Mouse (Mus musculus) testis, adult 2 months (tissue): ENCODE results near the gene Atoh7.

Experiments
- CTCF ChIP-seq: fragments of 200-500 bp; IDR thresholded peaks from 2 replicates; pipeline ENCODE4 v1.5.1; 2012; ENCODE audit warnings: low read depth, mild to moderate bottlenecking, inconsistent platforms, low read length, moderate library complexity; ENCODE audit not compliant: control insufficient read depth, insufficient read depth, insufficient replicate concordance
- POLR2A ChIP-seq: fragments of 200-500 bp; IDR thresholded peaks from 2 replicates; pipeline ENCODE4 v1.6.1; 2012; ENCODE audit warnings: low read depth, mild to moderate bottlenecking, inconsistent platforms, low read length, moderate library complexity; ENCODE audit not compliant: control insufficient read depth

DNA sequence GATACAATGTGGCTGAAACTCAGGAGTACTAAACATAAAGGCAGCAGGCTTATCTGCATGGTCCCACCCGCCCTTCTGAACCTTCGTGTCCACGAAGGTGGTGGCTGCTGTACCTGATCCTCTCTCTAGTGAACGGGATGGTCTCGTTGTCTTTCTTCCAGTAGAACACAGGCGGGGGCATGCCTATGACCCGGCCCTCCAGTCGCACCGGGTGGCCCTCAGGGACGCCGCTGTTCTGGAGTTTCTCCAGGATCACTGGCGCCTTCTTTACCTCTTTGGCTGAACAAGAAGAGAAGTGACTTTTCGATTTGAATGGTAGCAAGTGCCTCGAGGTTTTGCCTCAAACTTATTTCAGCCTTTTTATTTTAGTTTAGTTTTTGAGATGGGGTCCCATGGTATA is 20.5 kb downstream of the Atoh7 start:
- TF ChIP-seq CTCF = no peak
- TF ChIP-seq POLR2A = no peak
